Mouse (Mus musculus) neural tube, embryonic 12.5 days (tissue): Measurements from ENCODE around the gene Rhot2. TPM values are rescaled to one million over a fixed set of nuclear protein-coding genes. Genes with fewer than 3 reads are reported as not detected.

Experiments used
- ATAC-seq: fragments of 200-750 bp; cut with Nextera tagmentation; 2 replicates; pipeline ENCODE4 v1.8.0; 2017; ENCODE audit warnings: low read depth, mild to moderate bottlenecking, moderate TSS enrichment, moderate library complexity; ENCODE audit not compliant: low FRiP score
- H3K27ac ChIP-seq: fragments of 300-500 bp; sonication (generic); 2 replicates; pipeline ENCODE4 v1.5.1; 2016
- H3K27me3 ChIP-seq: fragments of 300-500 bp; sonication (generic); replicated peaks from 2 replicates; pipeline ENCODE4 v1.6.1; 2016; ENCODE audit warnings: mild to moderate bottlenecking
- H3K36me3 ChIP-seq: fragments of 300-500 bp; sonication (generic); 2 replicates; pipeline ENCODE4 v1.6.1; 2016; ENCODE audit warnings: mild to moderate bottlenecking
- H3K4me1 ChIP-seq: fragments of 300-500 bp; sonication (generic); 2 replicates; pipeline ENCODE4 v1.6.1; 2016
- H3K4me2 ChIP-seq: fragments of 300-500 bp; sonication (generic); replicated peaks from 2 replicates; pipeline ENCODE4 v1.6.1; 2016; ENCODE audit warnings: mild to moderate bottlenecking
- H3K4me3 ChIP-seq: fragments of 300-500 bp; sonication (generic); 2 replicates; pipeline ENCODE4 v1.5.1; 2016
- H3K9ac ChIP-seq: fragments of 300-500 bp; sonication (generic); 2 replicates; pipeline ENCODE4 v1.6.1; 2016; ENCODE audit warnings: mild to moderate bottlenecking
- H3K9me3 ChIP-seq: fragments of 300-500 bp; sonication (generic); 2 replicates; pipeline ENCODE4 v1.6.1; 2016; ENCODE audit warnings: mild to moderate bottlenecking
- WGBS: fragments of 180-500 bp; shearing (Covaris S2); methylation state at CpG from one replicate; pipeline ENCODE4 v1.1.7; 2016; 5-methylcytosine and 5-hydroxymethylcytosine counted together
- polyA plus RNA-seq: library from polyadenylated mRNA; unstranded; fragments of >200 nt; fragmentation: Nextera tagmentation; extraction: Ambion mirVana; gene quantifications from 2 replicates; pipeline ENCODE4 v1.2.1, GENCODE M21; 2016

Rhot2 gene
- 18.4 and 20.1 TPM in 2 replicates for polyA plus RNA-seq

GRCm38 (mm10) chr17:25844396-25844901, at the start of gene Rhot2:
Rhot2 (minus strand) TSS chr17:25844851.
- peak; percentile 90 for ATAC-seq
- WGBS = under 1% methylated on average over 21 of the region's 21 CpGs
- Histone ChIP-seq H3K4me1 (peaks cover 10% of the 10 kb centered on the region), H3K9me3 (no peaks in the 10 kb centered on the region), H3K4me3 (peak within 1 kb of the TSS; percentile 92), H3K27ac (no peak within 1 kb of the TSS), H3K4me2 (peak within 1 kb of the TSS; percentile 88), H3K9ac (peak within 1 kb of the TSS; percentile 83), H3K27me3 (no peaks in the 10 kb centered on the region), H3K36me3 (peaks cover 55% of the 10 kb centered on the region)

- Histone ChIP-seq H3K4me1 (peaks cover 3% of the 10 kb centered on the region; the same call in 1 of the 2 replicates), H3K4me3 (no peak overlapping the region), H3K9ac (no peak overlapping the region), H3K27ac (no peak overlapping the region; the same call in 1 of the 2 replicates), H3K36me3 (peaks cover 12% of the 10 kb centered on the region), H3K4me2 (no peak overlapping the region), H3K9me3 (no peaks in the 10 kb centered on the region), H3K27me3 (no peaks in the 10 kb centered on the region)
- peak; percentile 37; the same call in 1 of the 2 replicates for ATAC-seq
- 35% methylated on average over 2 of the region's 2 CpGs for WGBS
Observed at GRCm38 (mm10) chr17:25893975-25894617, 49.4 kb upstream of the Rhot2 start.

- 85% methylated on average over 3 of the region's 3 CpGs for WGBS
- ATAC-seq = no peak
- no peak overlapping the region for H3K9ac ChIP-seq
- H3K4me3 ChIP-seq = no peak overlapping the region
- no peaks in the 10 kb centered on the region for H3K27me3 ChIP-seq
- 0 out of 2 replicates have a peak, but pooled peaks cover 3% of the 10 kb centered on the region for H3K4me1 ChIP-seq
- no peak overlapping the region for H3K4me2 ChIP-seq
- no peaks in the 10 kb centered on the region for H3K9me3 ChIP-seq
- no peak overlapping the region for H3K27ac ChIP-seq
- peaks cover 37% of the 10 kb centered on the region for H3K36me3 ChIP-seq
Observed at GRCm38 (mm10) chr17:25888837-25889236, 44.2 kb upstream of the Rhot2 start.

- no peaks in the 10 kb centered on the region for H3K27me3 ChIP-seq
- H3K4me2 ChIP-seq = no peak overlapping the region
- peaks cover 50% of the 10 kb centered on the region for H3K36me3 ChIP-seq
- WGBS = 95% methylated on average over 10 of the region's 10 CpGs
- no peak overlapping the region for H3K27ac ChIP-seq
- H3K9ac ChIP-seq = no peak overlapping the region
- ATAC-seq = no peak
- no peak overlapping the region for H3K4me3 ChIP-seq
- H3K4me1 ChIP-seq = 0 out of 2 replicates have a peak, but pooled peaks cover 3% of the 10 kb centered on the region
- H3K9me3 ChIP-seq = no peaks in the 10 kb centered on the region
Observed at GRCm38 (mm10) chr17:25887467-25887866, 42.8 kb upstream of the Rhot2 start.

GRCm38 (mm10) chr17:25886806-25887205, 42.2 kb upstream of the Rhot2 start:
- no peaks in the 10 kb centered on the region for H3K27me3 ChIP-seq
- peaks cover 3% of the 10 kb centered on the region for H3K4me1 ChIP-seq
- H3K4me2 ChIP-seq = no peak overlapping the region
- ATAC-seq = no peak
- H3K9me3 ChIP-seq = no peaks in the 10 kb centered on the region
- H3K36me3 ChIP-seq = peaks cover 57% of the 10 kb centered on the region
- no peak overlapping the region for H3K9ac ChIP-seq
- H3K4me3 ChIP-seq = no peak overlapping the region
- no peak overlapping the region for H3K27ac ChIP-seq

GRCm38 (mm10) chr17:25885636-25886035, 41.0 kb upstream of the Rhot2 start:
- ATAC-seq = no peak
- peaks cover 58% of the 10 kb centered on the region for H3K36me3 ChIP-seq
- H3K4me1 ChIP-seq = peaks cover 14% of the 10 kb centered on the region

GRCm38 (mm10) chr17:25883824-25884223, 39.2 kb upstream of the Rhot2 start:
- H3K27ac ChIP-seq = no peak overlapping the region
- no peaks in the 10 kb centered on the region for H3K9me3 ChIP-seq
- peaks cover 23% of the 10 kb centered on the region for H3K4me1 ChIP-seq
- peaks cover 56% of the 10 kb centered on the region for H3K36me3 ChIP-seq
- H3K27me3 ChIP-seq = no peaks in the 10 kb centered on the region
- no peak overlapping the region for H3K4me3 ChIP-seq
- H3K4me2 ChIP-seq = no peak overlapping the region
- WGBS = 90% methylated on average over 3 of the region's 3 CpGs
- ATAC-seq = no peak
- H3K9ac ChIP-seq = no peak overlapping the region

More at GRCm38 (mm10) chr17:25885636-25886035, 41.0 kb upstream of the Rhot2 start:
- Histone ChIP-seq H3K9me3 (no peaks in the 10 kb centered on the region), H3K4me3 (no peak overlapping the region), H3K4me2 (no peak overlapping the region), H3K27ac (no peak overlapping the region), H3K27me3 (no peaks in the 10 kb centered on the region), H3K9ac (no peak overlapping the region)
- WGBS = 65% methylated on average over 4 of the region's 4 CpGs

GRCm38 (mm10) chr17:25883268-25883667, 38.6 kb upstream of the Rhot2 start:
- H3K27me3 ChIP-seq = no peaks in the 10 kb centered on the region
- peak overlapping the region; percentile 5; the same call in 1 of the 2 replicates for H3K9ac ChIP-seq
- ATAC-seq = no peak
- H3K4me2 ChIP-seq = no peak overlapping the region
- H3K9me3 ChIP-seq = no peaks in the 10 kb centered on the region
- peaks cover 58% of the 10 kb centered on the region for H3K36me3 ChIP-seq
- WGBS = 87% methylated on average over 8 of the region's 8 CpGs
- no peak overlapping the region for H3K27ac ChIP-seq
- no peak overlapping the region for H3K4me3 ChIP-seq
- peaks cover 23% of the 10 kb centered on the region for H3K4me1 ChIP-seq

- Histone ChIP-seq H3K9me3 (no peaks in the 10 kb centered on the region), H3K36me3 (peaks cover 57% of the 10 kb centered on the region), H3K9ac (no peak overlapping the region), H3K27ac (no peak overlapping the region), H3K4me1 (peaks cover 23% of the 10 kb centered on the region), H3K4me3 (no peak overlapping the region), H3K27me3 (no peaks in the 10 kb centered on the region), H3K4me2 (no peak overlapping the region)
- WGBS = 38% methylated on average over 5 of the region's 5 CpGs
- ATAC-seq = no peak
Observed at GRCm38 (mm10) chr17:25882306-25882705, 37.7 kb upstream of the Rhot2 start.

GRCm38 (mm10) chr17:25881691-25882090, 37.0 kb upstream of the Rhot2 start:
- WGBS = 10% methylated on average over 4 of the region's 4 CpGs
- peaks cover 28% of the 10 kb centered on the region for H3K4me1 ChIP-seq
- H3K27me3 ChIP-seq = no peaks in the 10 kb centered on the region
- no peak for ATAC-seq
- no peak overlapping the region for H3K4me2 ChIP-seq
- no peaks in the 10 kb centered on the region for H3K9me3 ChIP-seq
- H3K9ac ChIP-seq = no peak overlapping the region
- no peak overlapping the region for H3K27ac ChIP-seq
- no peak overlapping the region for H3K4me3 ChIP-seq
- peaks cover 55% of the 10 kb centered on the region for H3K36me3 ChIP-seq

- Histone ChIP-seq H3K4me2 (no peak overlapping the region), H3K9ac (no peak overlapping the region), H3K27me3 (no peaks in the 10 kb centered on the region), H3K4me1 (peaks cover 35% of the 10 kb centered on the region), H3K4me3 (no peak overlapping the region), H3K36me3 (peaks cover 55% of the 10 kb centered on the region), H3K27ac (no peak overlapping the region), H3K9me3 (no peaks in the 10 kb centered on the region)
- WGBS = 4% methylated on average over 5 of the region's 5 CpGs
- ATAC-seq = no peak
Observed at GRCm38 (mm10) chr17:25880913-25881641, 36.4 kb upstream of the Rhot2 start.

GRCm38 (mm10) chr17:25880196-25880910, 35.7 kb upstream of the Rhot2 start, which contains the start of gene Wfikkn1:
Wfikkn1 (minus strand) TSS chr17:25880858.
- ATAC-seq = no peak
- no peak within 1 kb of the TSS for H3K27ac ChIP-seq
- H3K9me3 ChIP-seq = no peaks in the 10 kb centered on the region
- H3K36me3 ChIP-seq = peaks cover 55% of the 10 kb centered on the region
- H3K4me2 ChIP-seq = no peak within 1 kb of the TSS
- no peaks in the 10 kb centered on the region for H3K27me3 ChIP-seq
- H3K4me1 ChIP-seq = peaks cover 36% of the 10 kb centered on the region
- no peak within 1 kb of the TSS for H3K9ac ChIP-seq
- WGBS = 9% methylated on average over 5 of the region's 5 CpGs
- no peak within 1 kb of the TSS for H3K4me3 ChIP-seq
